Mouse (Mus musculus): Measurements from ENCODE around the gene Kdm4a. TPM values are rescaled to one million over a fixed set of nuclear protein-coding genes. Genes with fewer than 3 reads are reported as not detected.

The Kdm4a gene
- polyA plus RNA-seq, 1 experiment from 2014 or later: 64.8 TPM

Small RNA genes lying within 50 kb of the gene (microRNA-seq; reads per million reads assigned to microRNA genes)
- gene Mir7226: 3.9 reads per million, percentile 16 among the genes with 10 or more reads in this experiment

Other genes starting within 250 kb of the Kdm4a start
- gene St3gal3, start 45.1 kb downstream of the Kdm4a start, polyA plus RNA-seq (2015; fragmentation: Nextera tagmentation; extraction: Ambion mirVana): 9.7 and 12.5 TPM in 2 replicates
- 80.3 and 91.8 TPM in 2 replicates for gene Ptprf, start 111.4 kb upstream of the Kdm4a start, polyA plus RNA-seq (2015; fragmentation: Nextera tagmentation; extraction: Ambion mirVana)
- gene Szt2, start 229.2 kb upstream of the Kdm4a start, polyA plus RNA-seq (2015; fragmentation: Nextera tagmentation; extraction: Ambion mirVana): 11.0 and 11.4 TPM in 2 replicates
- 124 and 130 TPM in 2 replicates for gene Med8, start 229.3 kb upstream of the Kdm4a start, polyA plus RNA-seq (2015; fragmentation: Nextera tagmentation; extraction: Ambion mirVana)
- gene Elovl1, start 248.1 kb upstream of the Kdm4a start, polyA plus RNA-seq (2015; fragmentation: Nextera tagmentation; extraction: Ambion mirVana): 25.8 and 25.9 TPM in 2 replicates

Measured in midbrain, embryonic 13.5 days (tissue).